Mouse (Mus musculus) granulocyte monocyte progenitor cell, adult 5-6 weeks (primary cell): ENCODE results near the gene Arhgap23. TPM values are rescaled to one million over a fixed set of nuclear protein-coding genes. Genes with fewer than 3 reads are reported as not detected.

ENCODE experiments used
- ATAC-seq: replicated peaks from 2 replicates; pipeline ENCODE4 v1.8.0; 2016; ENCODE audit warnings: mild to moderate bottlenecking, moderate TSS enrichment, inconsistent platforms; ENCODE audit not compliant: poor library complexity, severe bottlenecking
- total RNA-seq, 2 experiments: library from RNA; stranded (forward) in 1 of 2; stranded (reverse) in 1 of 2; fragments of 200-712, 200-1000 nt in 1 of 2; fragments of >200 nt in 1 of 2; fragmentation: Nextera tagmentation in 1 of 2; gene quantifications; 2 replicates each; pipeline ENCODE4 v1.2.3; 2014 to 2017

Gene Arhgap23
- total RNA-seq, 2 experiments from 2014 or later: 4.0 to 9.7 TPM

DNA sequence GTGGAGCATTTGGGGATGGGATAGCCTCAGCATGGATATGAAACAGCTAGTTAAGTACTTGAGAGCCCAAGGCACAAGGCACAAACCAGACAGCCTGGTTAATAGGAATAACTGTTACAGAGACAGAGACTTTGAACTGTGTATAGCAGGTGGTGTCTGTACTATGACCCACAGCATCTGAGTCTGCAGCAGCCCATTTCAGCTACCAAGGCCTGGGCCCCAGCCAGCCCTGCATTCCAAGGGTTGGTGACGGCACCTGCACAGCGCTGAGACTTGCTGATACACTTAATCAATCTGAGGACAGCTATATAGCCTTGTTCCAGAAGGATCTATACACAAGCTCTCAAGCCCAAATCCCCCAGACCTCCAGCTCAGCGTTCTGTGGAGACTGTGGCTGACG is 82.2 kb downstream of the Arhgap23 start:
- no peak for ATAC-seq

- ATAC-seq: no peak
Observed at GRCm38 (mm10) chr11:97499865-97500719, 84.8 kb downstream of the Arhgap23 start, which contains the start of gene 4933428G20Rik. TSS of gene 4933428G20Rik (minus strand) at chr11:97500340.

DNA sequence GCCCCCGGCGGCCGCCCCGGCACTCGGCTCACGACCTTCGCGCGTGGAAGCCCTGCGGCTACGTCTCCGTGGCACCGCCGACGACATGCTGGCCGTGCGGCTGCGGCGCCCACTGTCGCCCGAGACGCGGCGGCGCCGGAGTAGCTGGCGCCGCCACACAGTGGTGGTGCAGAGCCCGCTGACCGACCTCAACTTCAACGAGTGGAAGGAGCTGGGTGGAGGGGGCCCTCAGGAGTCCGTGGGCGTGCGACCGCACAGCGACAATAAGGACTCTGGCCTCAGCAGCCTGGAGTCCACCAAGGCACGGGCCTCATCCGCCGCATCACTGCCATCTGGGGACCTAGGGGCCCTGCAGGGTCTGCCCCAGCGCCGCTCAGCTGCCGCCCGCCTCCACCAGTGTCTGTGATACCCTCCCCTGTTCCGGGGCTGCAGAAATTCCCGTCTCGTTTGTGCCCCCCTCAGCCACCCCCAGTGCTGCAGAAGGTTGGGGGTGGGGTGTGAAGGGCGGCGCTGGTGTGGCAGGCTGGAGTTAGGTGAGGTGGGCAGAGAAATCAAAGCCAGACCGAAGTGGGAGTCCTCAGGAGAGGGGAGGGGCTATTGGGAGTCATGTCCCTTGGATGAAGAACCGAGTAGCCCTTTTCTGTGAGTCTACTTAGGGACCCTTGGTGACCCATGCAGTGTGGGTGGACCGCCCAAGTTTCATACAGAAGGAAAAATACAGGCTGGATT is 85.6 kb downstream of the Arhgap23 start:
- ATAC-seq: no peak

DNA sequence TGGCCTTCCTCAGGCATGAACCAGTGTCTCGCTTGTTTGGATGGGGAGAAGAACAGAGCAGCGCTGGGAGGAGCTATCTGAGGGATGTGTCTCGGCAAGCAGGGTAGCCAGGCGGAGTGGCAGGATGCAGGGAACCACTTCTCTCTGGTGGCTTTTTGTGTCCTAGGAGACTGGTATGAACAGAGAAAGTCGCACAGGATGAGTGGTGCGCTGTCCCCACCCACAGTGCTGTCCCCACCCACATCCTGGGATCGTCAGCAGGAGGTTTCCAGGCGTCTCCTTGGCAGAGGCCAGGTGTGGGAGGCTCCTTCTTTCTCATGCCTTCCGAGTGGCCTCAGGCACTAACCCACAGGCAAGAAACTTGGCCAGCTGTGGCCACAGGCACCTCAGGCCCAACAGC is 87.0 kb downstream of the Arhgap23 start:
- ATAC-seq: no peak

GRCm38 (mm10) chr11:97502846-97503245 is 87.5 kb downstream of the Arhgap23 start:
- ATAC-seq: no peak

DNA sequence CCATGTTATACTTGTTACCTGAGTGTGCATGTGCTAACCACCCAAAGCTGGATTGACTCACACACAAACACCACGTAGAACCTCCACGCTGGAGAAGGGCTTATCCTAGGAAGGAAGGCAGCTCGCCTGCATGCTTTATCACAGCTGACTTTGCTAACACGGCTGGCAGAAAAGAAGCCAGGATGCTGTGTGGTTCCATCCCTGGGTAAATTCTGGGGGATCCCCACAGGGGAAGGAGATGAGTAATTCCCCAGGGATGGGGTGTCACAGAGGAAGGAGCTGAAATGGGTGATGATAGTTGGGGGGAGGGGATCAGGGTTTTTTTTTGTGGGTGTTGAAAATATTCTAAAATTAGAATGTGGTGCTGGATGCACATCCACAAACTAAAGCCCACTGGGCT is 90.5 kb downstream of the Arhgap23 start:
- ATAC-seq: no peak

- no peak for ATAC-seq
Observed at GRCm38 (mm10) chr11:97506331-97506730, 91.0 kb downstream of the Arhgap23 start.

DNA sequence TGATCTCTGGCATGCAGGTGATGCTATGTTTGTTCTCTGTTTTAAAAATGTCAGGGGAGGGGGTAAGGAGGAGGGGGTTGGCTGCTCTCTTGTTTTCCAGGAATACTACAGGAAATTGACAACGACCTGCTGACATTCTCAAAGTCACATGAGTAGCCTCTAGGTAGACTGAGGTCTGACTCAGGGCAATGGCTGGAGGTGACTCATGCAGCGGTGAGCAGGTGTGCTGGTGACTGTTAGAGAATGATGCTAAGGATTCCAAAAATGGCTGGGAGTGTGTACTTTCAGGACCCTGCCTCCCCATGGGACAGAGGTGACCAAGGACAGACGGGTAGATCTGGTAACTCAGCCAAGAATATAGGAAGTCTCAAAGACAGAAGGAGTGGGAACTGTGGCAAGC is 92.9 kb downstream of the Arhgap23 start:
- no peak for ATAC-seq

DNA sequence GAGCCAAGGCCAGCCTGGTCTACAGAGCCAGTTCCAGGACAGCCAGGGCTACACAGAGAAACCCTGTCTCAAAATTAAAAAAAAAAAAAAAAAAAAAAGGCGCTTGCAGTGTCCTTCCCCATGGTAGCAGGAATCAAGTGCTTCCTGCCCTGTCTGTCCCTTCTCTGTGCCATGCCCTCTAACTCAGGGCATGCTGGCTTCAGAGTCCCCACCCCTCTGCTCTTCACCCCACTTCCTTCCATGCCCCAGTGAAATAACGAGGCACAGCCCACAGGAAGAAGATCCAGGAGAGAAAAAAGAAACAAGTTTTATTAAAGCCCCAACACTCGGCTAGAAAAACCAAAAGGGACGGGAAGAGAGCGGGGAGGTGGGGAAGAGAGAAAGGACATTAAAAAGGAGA is 93.7 kb downstream of the Arhgap23 start:
- 0 out of 2 replicates have a peak, but pooled peaks have one; percentile 36 for ATAC-seq

DNA sequence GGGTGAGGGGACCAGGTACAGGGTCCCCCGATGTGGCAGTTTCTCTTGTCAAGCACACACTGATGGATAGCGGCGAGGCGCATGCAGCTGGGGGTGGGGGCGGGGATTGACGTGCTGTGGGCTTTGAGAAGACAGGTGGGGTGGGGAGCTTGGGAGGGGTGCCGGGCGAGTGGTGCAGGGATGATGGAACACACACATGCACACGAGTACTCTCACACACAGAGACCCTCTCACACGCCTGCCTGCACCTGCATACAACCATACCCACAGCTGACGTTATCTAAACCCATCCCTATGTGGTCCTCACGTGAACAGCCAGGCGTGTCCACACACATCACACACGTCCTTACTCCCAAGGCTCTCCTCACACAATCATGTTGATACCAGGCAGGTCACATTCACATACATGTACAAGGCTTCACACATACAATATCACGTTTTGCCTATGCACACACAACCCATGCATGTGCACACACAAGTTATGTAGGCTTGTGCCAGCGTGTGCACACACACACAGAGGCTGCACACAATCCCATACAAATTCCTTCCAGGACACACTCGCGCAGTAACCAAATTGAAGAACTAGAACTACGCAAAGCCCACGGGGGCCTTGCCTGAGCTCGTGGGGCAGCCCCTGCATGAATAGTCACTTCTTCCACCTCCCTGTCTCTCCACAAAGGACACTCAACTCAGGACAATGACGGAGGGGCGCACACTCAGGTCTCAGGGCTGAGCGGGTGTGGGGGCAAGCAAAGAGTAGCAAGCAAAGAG is 94.6 kb downstream of the Arhgap23 start:
- no peak for ATAC-seq

DNA sequence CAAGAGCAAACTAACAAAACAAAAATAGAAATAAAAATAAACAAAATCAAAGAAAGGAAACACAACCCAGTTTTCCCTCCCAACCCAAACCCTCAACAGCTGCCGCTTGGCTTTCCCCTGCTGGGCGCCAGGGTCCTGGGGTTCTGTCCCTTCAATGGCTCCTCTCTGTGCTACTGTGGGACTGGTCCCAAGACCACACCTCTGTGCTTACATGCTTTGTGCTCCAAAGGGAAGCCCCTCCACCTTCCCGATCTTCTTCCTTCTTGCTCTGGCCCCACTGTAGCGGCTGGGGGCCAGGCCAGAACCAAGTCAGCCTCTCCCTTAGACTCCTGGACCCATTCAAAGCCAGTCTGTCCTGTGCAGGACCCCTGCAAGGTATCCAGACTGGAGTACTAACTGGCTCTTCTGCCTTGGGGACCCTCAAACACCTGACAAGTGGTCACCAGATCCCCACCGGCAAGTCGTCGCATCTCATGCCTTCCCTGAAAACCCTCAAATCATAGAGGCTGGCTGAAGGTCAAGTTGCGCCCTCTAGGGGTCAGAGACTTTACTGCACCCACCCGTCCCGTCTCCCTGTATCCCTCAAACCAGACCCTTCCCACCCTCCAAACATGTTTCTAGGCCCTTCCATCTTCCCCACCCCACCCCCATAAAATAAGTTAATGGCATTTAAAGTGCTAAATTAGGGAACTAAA is 95.8 kb downstream of the Arhgap23 start:
- ATAC-seq: peak; percentile 68

DNA sequence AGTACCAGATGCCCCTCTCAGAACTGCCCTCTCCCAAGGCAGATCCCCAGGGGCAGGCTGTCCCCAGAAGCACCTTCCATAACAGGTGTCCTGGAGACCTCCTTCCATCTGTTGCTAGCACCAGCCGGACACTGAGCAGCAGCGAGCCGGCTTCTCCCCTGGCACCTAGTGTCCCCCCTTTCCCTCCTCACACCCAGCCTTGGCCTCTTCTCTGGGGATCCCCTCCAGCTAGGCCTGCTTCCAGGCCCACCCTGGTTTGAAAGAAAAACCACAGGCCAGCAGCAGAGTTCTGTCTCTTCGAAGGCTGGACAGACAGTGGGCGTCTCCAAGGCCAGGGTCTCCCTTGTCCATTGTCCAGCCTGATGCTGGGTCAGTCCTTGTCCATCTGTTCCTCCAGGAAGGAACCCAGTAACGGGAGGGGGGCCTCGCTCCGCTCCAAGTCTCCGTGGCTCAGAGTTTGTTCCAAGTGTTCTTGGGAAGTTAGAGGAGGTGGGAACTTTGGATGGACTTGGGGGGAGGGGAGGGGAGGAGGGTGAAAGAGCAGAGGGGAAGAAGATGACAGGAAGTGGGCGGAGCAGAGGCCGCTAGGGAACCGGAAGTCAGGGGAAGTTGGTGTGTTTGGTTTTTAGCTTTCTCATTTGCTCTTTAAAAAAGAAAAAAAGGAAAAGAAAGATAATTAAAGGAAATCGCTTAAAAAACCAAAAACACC is 96.5 kb downstream of the Arhgap23 start:
- ATAC-seq: 0 out of 2 replicates have a peak, but pooled peaks have one; percentile 2

DNA sequence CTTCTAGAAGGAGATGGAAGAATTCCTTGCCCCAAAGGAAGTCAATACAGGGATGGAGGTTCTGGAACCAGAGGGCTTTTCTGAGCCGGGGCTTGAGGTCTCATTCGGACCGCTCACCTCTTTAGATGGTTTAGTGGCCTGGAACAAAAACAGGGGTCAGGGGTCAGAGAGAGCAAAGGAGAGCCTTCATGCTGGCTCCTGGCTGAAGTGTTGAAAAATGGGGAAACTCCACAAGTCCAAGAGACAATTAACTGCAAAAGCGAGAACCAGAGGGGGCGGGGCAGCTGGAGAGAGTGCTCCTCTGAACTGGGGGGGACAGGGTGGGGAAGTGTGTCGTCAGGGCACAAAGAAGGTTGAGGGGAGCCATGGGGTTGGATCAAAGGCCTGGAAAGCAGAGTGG is 97.2 kb downstream of the Arhgap23 start:
- no peak for ATAC-seq

- ATAC-seq: no peak
Observed at GRCm38 (mm10) chr11:97513066-97513465, 97.7 kb downstream of the Arhgap23 start.

DNA sequence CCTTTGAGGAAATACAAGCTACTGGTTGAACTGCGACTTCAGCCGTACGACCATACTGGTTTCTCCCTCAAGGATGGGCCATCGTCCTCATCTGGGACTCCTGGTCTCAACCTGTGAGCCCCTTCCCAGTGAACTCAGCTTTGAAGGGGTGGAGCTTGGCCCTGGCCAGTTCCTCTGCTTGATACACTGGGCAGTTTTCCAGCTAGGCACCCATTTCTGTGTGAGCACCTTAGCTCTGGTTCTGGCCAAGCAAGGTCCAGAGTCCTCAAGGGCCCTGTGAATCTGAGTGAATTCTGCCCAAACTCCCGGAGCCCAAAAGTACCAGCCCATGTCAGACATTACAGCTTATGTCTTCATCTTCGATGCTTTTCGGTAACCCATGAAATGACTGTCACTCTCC is 105.2 kb downstream of the Arhgap23 start:
- no peak for ATAC-seq

- ATAC-seq: no peak
Observed at GRCm38 (mm10) chr11:97521741-97522474, 106.6 kb downstream of the Arhgap23 start.

DNA sequence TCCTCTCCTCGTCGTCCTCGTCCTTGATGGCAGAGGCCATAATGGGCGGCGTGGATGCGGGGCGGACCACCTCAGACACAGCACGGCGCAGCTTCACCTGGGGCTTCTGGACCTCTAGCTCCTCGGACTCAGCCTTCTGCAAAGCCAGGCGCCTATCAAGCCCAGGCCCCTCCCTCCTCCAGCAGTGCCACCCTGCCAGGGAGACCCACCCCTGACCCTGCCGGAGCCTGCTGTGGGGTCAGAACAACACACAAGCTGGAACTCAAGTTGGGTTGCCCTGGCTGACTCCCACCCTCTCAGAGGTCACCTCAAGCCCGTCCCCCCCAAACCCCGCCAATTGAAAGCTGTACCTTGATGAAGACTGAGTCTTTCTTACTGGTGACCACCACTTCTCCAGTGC is 107.8 kb downstream of the Arhgap23 start:
- no peak for ATAC-seq

- no peak for ATAC-seq
Observed at GRCm38 (mm10) chr11:97523827-97524261, 108.5 kb downstream of the Arhgap23 start.

- ATAC-seq: no peak
Observed at GRCm38 (mm10) chr11:97524306-97524705, 109.0 kb downstream of the Arhgap23 start.
